Comparison of ENCODE assay signal across 22 mouse cellular contexts in genomic region chr5:123307630-123308282, GRCm38 (mm10). TPM values are rescaled to one million over a fixed set of nuclear protein-coding genes. Genes with fewer than 3 reads are reported as not detected.
DNase-seq lines count a peak whose midpoint lies in the region; ATAC-seq lines count a peak whose summit lies in the region.
"Had no signal": no experiment of that assay in that cellular context is flagged by ENCODE, and none has a peak within 500 bp of the region (broad histone marks: within the 10 kb centered on the region; RNA-seq: fewer than 3 reads in every experiment).

No protein-coding gene starts in this region.

- H3K27ac ChIP-seq in heart, embryonic 12.5 days (ENCODE audit: poor library complexity, severe bottlenecking) = no peak overlapping the region
- no peak overlapping the region for H3K27ac ChIP-seq in heart, embryonic 11.5 days (ENCODE audit: low read depth, low read length)
- H3K27ac ChIP-seq in limb, embryonic 12.5 days = 0 out of 2 replicates have a peak overlapping the region, but pooled peaks have one; percentile 23
- no peak overlapping the region for H3K27ac ChIP-seq in limb, embryonic 10.5 days
- no peak overlapping the region for H3K27ac ChIP-seq in hindbrain, embryonic 15.5 days (replicated peaks)
- H3K27ac ChIP-seq in neural tube, embryonic 13.5 days (replicated peaks) = peak overlapping the region; percentile 67
- H3K27ac ChIP-seq: embryonic facial prominence, embryonic 13.5 days; forebrain, embryonic 15.5 days; heart, embryonic 10.5 days; kidney, postnatal 0 days; liver, embryonic 13.5 days had no signal

- no peak overlapping the region for H3K4me3 ChIP-seq in heart, embryonic 12.5 days
- no peak overlapping the region for H3K4me3 ChIP-seq in heart, embryonic 11.5 days (ENCODE audit: low read depth, low read length)
- H3K4me3 ChIP-seq in limb, embryonic 12.5 days (replicated peaks) = no peak overlapping the region
- no peak overlapping the region for H3K4me3 ChIP-seq in limb, embryonic 10.5 days
- no peak overlapping the region for H3K4me3 ChIP-seq in hindbrain, embryonic 15.5 days
- no peak overlapping the region for H3K4me3 ChIP-seq in neural tube, embryonic 13.5 days
- H3K4me3 ChIP-seq: embryonic facial prominence, embryonic 13.5 days; erythroblast, embryonic 14.5 days; forebrain, embryonic 15.5 days; heart, embryonic 10.5 days; liver, embryonic 13.5 days had no signal

- WGBS in heart, embryonic 12.5 days = 69% methylated on average over 18 of the region's 18 CpGs
- 70% methylated on average over 18 of the region's 18 CpGs for WGBS in heart, embryonic 11.5 days (ENCODE audit: insufficient replicate concordance)
- 54% methylated on average over 18 of the region's 18 CpGs for WGBS in limb, embryonic 12.5 days
- WGBS in limb, embryonic 10.5 days = 73% methylated on average over 18 of the region's 18 CpGs
- 54% methylated on average over 18 of the region's 18 CpGs for WGBS in hindbrain, embryonic 15.5 days
- 29% methylated on average over 18 of the region's 18 CpGs for WGBS in neural tube, embryonic 13.5 days

- H3K4me2 ChIP-seq in heart, embryonic 12.5 days = no peak overlapping the region
- no peak overlapping the region for H3K4me2 ChIP-seq in heart, embryonic 11.5 days
- H3K4me2 ChIP-seq in limb, embryonic 12.5 days = no peak overlapping the region
- H3K4me2 ChIP-seq in hindbrain, embryonic 15.5 days = no peak overlapping the region
- peak overlapping the region; percentile 31 for H3K4me2 ChIP-seq in neural tube, embryonic 13.5 days
- H3K4me2 ChIP-seq: embryonic facial prominence, embryonic 13.5 days; forebrain, embryonic 15.5 days; liver, embryonic 13.5 days had no signal

- ATAC-seq in heart, embryonic 12.5 days (ENCODE audit: insufficient number of reproducible peaks, low FRiP score) = peak; percentile 45; the same call in 1 of the 2 replicates
- no peak for ATAC-seq in heart, embryonic 11.5 days (replicated peaks; ENCODE audit: insufficient number of reproducible peaks, low FRiP score, low TSS enrichment)
- ATAC-seq in limb, embryonic 12.5 days (ENCODE audit: insufficient number of reproducible peaks, insufficient read depth, low FRiP score, low TSS enrichment, low read depth) = no peak
- peak; percentile 61; the same call in 1 of the 2 replicates for ATAC-seq in hindbrain, embryonic 15.5 days (ENCODE audit: low FRiP score, low read depth)
- ATAC-seq in neural tube, embryonic 13.5 days (ENCODE audit: low read depth) = peak; percentile 84
- ATAC-seq: forebrain, embryonic 15.5 days; inflammation-experienced regulatory T-cells, adult 6 months had no signal

- H3K9me3 ChIP-seq in heart, embryonic 12.5 days (replicated peaks) = no peaks in the 10 kb centered on the region
- H3K9me3 ChIP-seq in heart, embryonic 11.5 days (replicated peaks; ENCODE audit: control insufficient read depth, low read length) = no peaks in the 10 kb centered on the region
- no peaks in the 10 kb centered on the region for H3K9me3 ChIP-seq in limb, embryonic 12.5 days
- H3K9me3 ChIP-seq in limb, embryonic 10.5 days (replicated peaks) = no peaks in the 10 kb centered on the region
- H3K9me3 ChIP-seq in hindbrain, embryonic 15.5 days = no peaks in the 10 kb centered on the region
- H3K9me3 ChIP-seq in neural tube, embryonic 13.5 days = no peaks in the 10 kb centered on the region
- H3K9me3 ChIP-seq: embryonic facial prominence, embryonic 13.5 days; forebrain, embryonic 15.5 days; heart, embryonic 10.5 days; liver, embryonic 13.5 days had no signal

- peaks cover 11% of the 10 kb centered on the region for H3K4me1 ChIP-seq in heart, embryonic 12.5 days (replicated peaks)
- H3K4me1 ChIP-seq in heart, embryonic 11.5 days (ENCODE audit: control insufficient read depth, insufficient read depth, low read length) = no peaks in the 10 kb centered on the region
- H3K4me1 ChIP-seq in limb, embryonic 12.5 days (replicated peaks) = peaks cover 27% of the 10 kb centered on the region
- peaks cover 22% of the 10 kb centered on the region for H3K4me1 ChIP-seq in limb, embryonic 10.5 days
- H3K4me1 ChIP-seq in hindbrain, embryonic 15.5 days (replicated peaks) = peaks cover 4% of the 10 kb centered on the region; the same call in 1 of the 2 replicates
- H3K4me1 ChIP-seq in neural tube, embryonic 13.5 days (replicated peaks) = peaks cover 25% of the 10 kb centered on the region
- H3K4me1 ChIP-seq: liver, embryonic 13.5 days had no signal

- H3K27me3 ChIP-seq in heart, embryonic 12.5 days (replicated peaks) = no peaks in the 10 kb centered on the region
- no peaks in the 10 kb centered on the region for H3K27me3 ChIP-seq in heart, embryonic 11.5 days (ENCODE audit: control insufficient read depth, insufficient read depth, low read length)
- H3K27me3 ChIP-seq in limb, embryonic 12.5 days = no peaks in the 10 kb centered on the region
- no peaks in the 10 kb centered on the region for H3K27me3 ChIP-seq in limb, embryonic 10.5 days (ENCODE audit: low read depth, poor library complexity, severe bottlenecking)
- no peaks in the 10 kb centered on the region for H3K27me3 ChIP-seq in hindbrain, embryonic 15.5 days
- H3K27me3 ChIP-seq in neural tube, embryonic 13.5 days = peaks cover 3% of the 10 kb centered on the region; the same call in 1 of the 2 replicates
- H3K27me3 ChIP-seq: embryonic facial prominence, embryonic 13.5 days; forebrain, embryonic 15.5 days; liver, embryonic 13.5 days had no signal

- DNase-seq in limb, embryonic 10.5 days (ENCODE audit: low spot score) = no peak
- DNase-seq in left cerebral cortex, adult 11 months (ENCODE audit: low spot score) = no peak
- DNase-seq: adrenal gland, postnatal 25 days; gastrocnemius, postnatal 10 days; heart, postnatal 14 days; kidney, adult 18-20 months; liver, embryonic 13.5 days; lung, adult 2 months; right cerebral cortex, adult 18-20 months; right cerebral cortex, postnatal 4 days; thymus, postnatal 25 days had no signal

- H3K9ac ChIP-seq in heart, embryonic 12.5 days = no peak overlapping the region
- no peak overlapping the region for H3K9ac ChIP-seq in heart, embryonic 11.5 days (ENCODE audit: low read depth, low read length)
- no peak overlapping the region for H3K9ac ChIP-seq in limb, embryonic 12.5 days (replicated peaks)
- no peak overlapping the region for H3K9ac ChIP-seq in hindbrain, embryonic 15.5 days
- no peak overlapping the region for H3K9ac ChIP-seq in neural tube, embryonic 13.5 days
- H3K9ac ChIP-seq: embryonic facial prominence, embryonic 13.5 days; forebrain, embryonic 15.5 days; liver, embryonic 13.5 days had no signal

- H3K36me3 ChIP-seq in heart, embryonic 12.5 days = no peaks in the 10 kb centered on the region
- no peaks in the 10 kb centered on the region for H3K36me3 ChIP-seq in heart, embryonic 11.5 days (ENCODE audit: control insufficient read depth, insufficient read depth, low read length)
- H3K36me3 ChIP-seq in limb, embryonic 12.5 days = no peaks in the 10 kb centered on the region
- no peaks in the 10 kb centered on the region for H3K36me3 ChIP-seq in limb, embryonic 10.5 days
- H3K36me3 ChIP-seq in hindbrain, embryonic 15.5 days = no peaks in the 10 kb centered on the region
- no peaks in the 10 kb centered on the region for H3K36me3 ChIP-seq in neural tube, embryonic 13.5 days
- H3K36me3 ChIP-seq: embryonic facial prominence, embryonic 13.5 days; forebrain, embryonic 15.5 days; heart, embryonic 10.5 days; liver, embryonic 13.5 days had no signal

RNA-seq across cellular contexts. Expression of gene Bcl7a, which starts 35.9 kb away (rescaled TPM):
- polyA plus RNA-seq in heart, embryonic 12.5 days (2016; fragmentation: Nextera tagmentation; extraction: Ambion mirVana) = 16.3 and 16.6 TPM in 2 replicates
- 15.2 and 16.2 TPM in 2 replicates for polyA plus RNA-seq in heart, embryonic 11.5 days (2014; fragmentation: Nextera tagmentation; extraction: Ambion mirVana)
- polyA plus RNA-seq in limb, embryonic 12.5 days (2016; fragmentation: Nextera tagmentation; extraction: Ambion mirVana) = 43.4 and 45.7 TPM in 2 replicates
- 35.8 and 38.8 TPM in 2 replicates for polyA plus RNA-seq in limb, embryonic 10.5 days (2016; fragmentation: Nextera tagmentation; extraction: Ambion mirVana)
- polyA plus RNA-seq in hindbrain, embryonic 15.5 days (2015; fragmentation: Nextera tagmentation; extraction: Ambion mirVana) = 38.7 and 40.0 TPM in 2 replicates
- 47.4 and 52.6 TPM in 2 replicates for polyA plus RNA-seq in neural tube, embryonic 13.5 days (2015; fragmentation: Nextera tagmentation; extraction: Ambion mirVana)

RNA-seq across cellular contexts. Expression of gene Wdr66, which starts 55.9 kb away (rescaled TPM):
- 0.24 and 0.64 TPM in 2 replicates for polyA plus RNA-seq in heart, embryonic 12.5 days (2016; fragmentation: Nextera tagmentation; extraction: Ambion mirVana)
- polyA plus RNA-seq in heart, embryonic 11.5 days (2014; fragmentation: Nextera tagmentation; extraction: Ambion mirVana) = 0.32 and 0.64 TPM in 2 replicates
- polyA plus RNA-seq in limb, embryonic 12.5 days (2016; fragmentation: Nextera tagmentation; extraction: Ambion mirVana) = 0.44 TPM in 2 replicates
- polyA plus RNA-seq in limb, embryonic 10.5 days (2016; fragmentation: Nextera tagmentation; extraction: Ambion mirVana) = 0.16 and 0.20 TPM in 2 replicates
- polyA plus RNA-seq in hindbrain, embryonic 15.5 days (2015; fragmentation: Nextera tagmentation; extraction: Ambion mirVana) = 0.80 and 1.3 TPM in 2 replicates
- polyA plus RNA-seq in neural tube, embryonic 13.5 days (2015; fragmentation: Nextera tagmentation; extraction: Ambion mirVana) = 1.8 and 2.4 TPM in 2 replicates

Comparison
In these comparisons a context has a peak if more than half of its experiments do, and no peak if none do; other contexts are left out.
1. ATAC-seq: peak in heart, embryonic 12.5 days (single experiment), hindbrain, embryonic 15.5 days (single experiment) and neural tube, embryonic 13.5 days (single experiment); none in heart, embryonic 11.5 days (single experiment) and limb, embryonic 12.5 days (single experiment).
2. H3K27ac ChIP-seq: peak in limb, embryonic 12.5 days (single experiment) and neural tube, embryonic 13.5 days (single experiment); none in heart, embryonic 12.5 days (single experiment), heart, embryonic 11.5 days (single experiment), limb, embryonic 10.5 days (single experiment) and hindbrain, embryonic 15.5 days (single experiment).